Mouse (Mus musculus) hindbrain, postnatal 0 days (tissue): ENCODE data around the gene Grin3b. TPM values are rescaled to one million over a fixed set of nuclear protein-coding genes. Genes with fewer than 3 reads are reported as not detected.

Experiments
- ATAC-seq: fragments of 200-750 bp; cut with Nextera tagmentation; 2 replicates; pipeline ENCODE4 v1.8.0; 2017; ENCODE audit warnings: mild to moderate bottlenecking, moderate TSS enrichment, moderate library complexity
- DNase-seq: peaks from one replicate; pipeline ENCODE4 v3.0.0-alpha.2; 2015; ENCODE audit warnings: low spot score
- H3K27ac ChIP-seq: fragments of 300-500 bp; sonication (generic); 2 replicates; pipeline ENCODE4 v1.5.1; 2014; ENCODE audit warnings: mild to moderate bottlenecking
- H3K27me3 ChIP-seq: fragments of 300-500 bp; sonication (generic); 2 replicates; pipeline ENCODE4 v1.6.1; 2014; ENCODE audit warnings: low read length, mixed read lengths; ENCODE audit not compliant: insufficient read depth
- H3K36me3 ChIP-seq: fragments of 300-500 bp; sonication (generic); 2 replicates; pipeline ENCODE4 v1.6.1; 2014; ENCODE audit warnings: low read length, mixed read lengths; ENCODE audit not compliant: insufficient read depth
- H3K4me1 ChIP-seq: fragments of 300-500 bp; sonication (generic); 2 replicates; pipeline ENCODE4 v1.6.1; 2014; ENCODE audit warnings: antibody characterized with exemption, low read length, mixed read lengths; ENCODE audit not compliant: insufficient read depth
- H3K4me2 ChIP-seq: fragments of 300-500 bp; sonication (generic); 2 replicates; pipeline ENCODE4 v1.6.1; 2014; ENCODE audit warnings: low read depth, mild to moderate bottlenecking, low read length, moderate library complexity, mixed read lengths
- H3K4me3 ChIP-seq: fragments of 300-500 bp; sonication (generic); 2 replicates; pipeline ENCODE4 v1.5.1; 2014; ENCODE audit warnings: low read length
- H3K9ac ChIP-seq: fragments of 300-500 bp; sonication (generic); replicated peaks from 2 replicates; pipeline ENCODE4 v1.6.1; 2014; ENCODE audit warnings: mild to moderate bottlenecking, low read length, moderate library complexity, mixed read lengths
- H3K9me3 ChIP-seq: fragments of 300-500 bp; sonication (generic); 2 replicates; pipeline ENCODE4 v1.6.1; 2016; ENCODE audit warnings: low read length, mixed read lengths
- CTCF ChIP-seq: IDR thresholded peaks from 2 replicates; pipeline ENCODE4 v1.5.1; 2016; ENCODE audit warnings: antibody characterized with exemption, control low read depth, low read depth
- WGBS: fragments of 180-500 bp; shearing (Covaris S2); extraction: QIAGEN DNeasy Blood & Tissue Kit; methylation state at CpG from one replicate; pipeline ENCODE4 v1.1.7; 2014; 5-methylcytosine and 5-hydroxymethylcytosine counted together
- polyA plus RNA-seq: library from polyadenylated mRNA; unstranded; fragments of >200 nt; fragmentation: Nextera tagmentation; extraction: Ambion mirVana; gene quantifications from 2 replicates; pipeline ENCODE4 v1.2.1, GENCODE M21; 2015
- total RNA-seq: library from RNA; depleted of rRNA; stranded (reverse); fragments of >200 nt; gene quantifications from 2 replicates; pipeline ENCODE4 v1.2.3, GENCODE M21; 2014

Gene Grin3b
- total and polyA plus RNA-seq, 2 experiments from 2014 or later = 0.51 to 0.68 TPM

- Histone ChIP-seq H3K4me2 (no peak overlapping the region), H3K9me3 (no peaks in the 10 kb centered on the region), H3K27ac (no peak overlapping the region), H3K27me3 (no peaks in the 10 kb centered on the region), H3K4me3 (no peak overlapping the region), H3K9ac (no peak overlapping the region), H3K4me1 (peaks cover 8% of the 10 kb centered on the region), H3K36me3 (peaks cover 41% of the 10 kb centered on the region)
- 90% methylated on average over 5 of the region's 5 CpGs for WGBS
- no peak for TF ChIP-seq CTCF
- DNase-seq = no peak
- no peak for ATAC-seq
Observed at GRCm38 (mm10) chr10:79965325-79965724, 5.2 kb upstream of the Grin3b start.

- 81% methylated on average over 5 of the region's 5 CpGs for WGBS
- ATAC-seq (no peak), DNase-seq (no peak)
- Histone ChIP-seq H3K27me3 (peaks cover 9% of the 10 kb centered on the region; the same call in 1 of the 2 replicates), H3K9me3 (no peaks in the 10 kb centered on the region), H3K27ac (no peak overlapping the region), H3K4me3 (no peak overlapping the region), H3K4me1 (peaks cover 10% of the 10 kb centered on the region), H3K36me3 (peaks cover 41% of the 10 kb centered on the region), H3K4me2 (no peak overlapping the region), H3K9ac (no peak overlapping the region)
- no peak for TF ChIP-seq CTCF
Observed at GRCm38 (mm10) chr10:79966886-79967400, 3.6 kb upstream of the Grin3b start.

GRCm38 (mm10) chr10:79968181-79968580, 2.3 kb upstream of the Grin3b start:
- Histone ChIP-seq H3K9me3 (no peaks in the 10 kb centered on the region), H3K4me3 (no peak overlapping the region), H3K4me1 (peaks cover 10% of the 10 kb centered on the region), H3K27me3 (peaks cover 9% of the 10 kb centered on the region; the same call in 1 of the 2 replicates), H3K9ac (no peak overlapping the region), H3K4me2 (no peak overlapping the region), H3K36me3 (peaks cover 41% of the 10 kb centered on the region), H3K27ac (peak overlapping the region; percentile 20; the same call in 1 of the 2 replicates)
- WGBS = 62% methylated on average over 1 of the region's 1 CpGs
- DNase-seq (no peak), ATAC-seq (no peak)
- TF ChIP-seq CTCF = no peak

DNA sequence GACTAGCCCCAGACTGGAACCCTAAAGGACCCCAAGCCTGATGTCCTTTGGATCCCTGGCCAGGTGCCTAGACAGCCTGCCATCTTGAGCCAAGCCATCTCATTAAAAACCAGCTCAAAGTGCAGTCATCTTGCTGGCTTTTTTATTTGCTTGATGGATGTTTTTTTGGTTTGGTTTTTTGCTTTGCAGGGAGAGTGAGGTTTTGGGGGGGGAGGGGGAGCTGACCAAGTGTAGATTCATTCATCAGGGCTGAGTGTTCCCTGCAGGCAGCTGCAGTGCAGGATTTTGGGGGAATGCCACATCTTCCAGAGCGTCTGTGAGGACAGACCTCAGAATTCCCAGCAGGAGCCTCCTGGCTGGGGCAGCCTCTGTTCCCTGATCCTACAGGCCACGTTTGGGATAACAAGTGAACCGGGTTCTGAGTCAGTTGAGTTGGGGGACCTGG, 1.4 kb upstream of the Grin3b start:
- peak; percentile 43 for TF ChIP-seq CTCF
- peak overlapping the region; percentile 26; the same call in 1 of the 2 replicates for H3K27ac ChIP-seq
- peaks cover 9% of the 10 kb centered on the region; the same call in 1 of the 2 replicates for H3K27me3 ChIP-seq
- H3K4me3 ChIP-seq = no peak overlapping the region
- H3K9ac ChIP-seq = no peak overlapping the region
- 12% methylated on average over 3 of the region's 3 CpGs for WGBS
- H3K4me1 ChIP-seq = peaks cover 10% of the 10 kb centered on the region
- no peaks in the 10 kb centered on the region for H3K9me3 ChIP-seq
- peak; percentile 54 for DNase-seq
- peaks cover 35% of the 10 kb centered on the region for H3K36me3 ChIP-seq
- ATAC-seq = 0 out of 2 replicates have a peak, but pooled peaks have one; percentile 33
- no peak overlapping the region for H3K4me2 ChIP-seq

- no peak overlapping the region for H3K27ac ChIP-seq
- H3K36me3 ChIP-seq = peaks cover 16% of the 10 kb centered on the region
- WGBS = 4% methylated on average over 20 of the region's 21 CpGs
- H3K4me2 ChIP-seq = peak overlapping the region; percentile 67
- H3K9ac ChIP-seq = peak overlapping the region; percentile 43
- no peaks in the 10 kb centered on the region for H3K9me3 ChIP-seq
- peaks cover 10% of the 10 kb centered on the region for H3K4me1 ChIP-seq
- ATAC-seq = 0 out of 2 replicates have a peak, but pooled peaks have one; percentile 1
- DNase-seq = no peak
- peaks cover 9% of the 10 kb centered on the region; the same call in 1 of the 2 replicates for H3K27me3 ChIP-seq
- TF ChIP-seq CTCF = no peak
- H3K4me3 ChIP-seq = peak overlapping the region; percentile 40
Observed at GRCm38 (mm10) chr10:79971183-79971497, 625 bp downstream of the Grin3b start.

DNA sequence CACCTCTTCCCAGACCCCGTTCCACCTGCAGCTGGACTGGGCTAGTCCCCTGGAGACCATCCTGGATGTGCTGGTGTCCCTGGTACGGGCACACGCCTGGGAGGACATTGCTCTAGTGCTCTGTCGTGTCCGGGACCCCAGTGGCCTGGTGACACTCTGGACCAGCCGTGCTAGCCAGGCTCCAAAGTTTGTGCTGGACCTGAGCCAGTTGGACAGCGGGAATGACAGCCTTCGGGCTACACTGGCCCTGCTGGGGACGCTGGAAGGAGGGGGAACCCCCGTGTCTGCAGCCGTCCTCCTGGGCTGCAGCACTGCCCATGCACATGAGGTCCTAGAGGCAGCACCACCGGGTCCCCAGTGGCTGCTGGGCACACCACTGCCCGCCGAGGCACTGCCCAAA, 2.3 kb downstream of the Grin3b start:
- H3K4me1 ChIP-seq = peaks cover 10% of the 10 kb centered on the region
- no peak for ATAC-seq
- peaks cover 9% of the 10 kb centered on the region; the same call in 1 of the 2 replicates for H3K27me3 ChIP-seq
- no peak for TF ChIP-seq CTCF
- no peak overlapping the region for H3K4me3 ChIP-seq
- WGBS = 51% methylated on average over 14 of the region's 14 CpGs
- no peak overlapping the region for H3K27ac ChIP-seq
- peaks cover 12% of the 10 kb centered on the region; the same call in 1 of the 2 replicates for H3K36me3 ChIP-seq
- no peak for DNase-seq
- H3K9ac ChIP-seq = no peak overlapping the region
- H3K9me3 ChIP-seq = no peaks in the 10 kb centered on the region
- no peak overlapping the region for H3K4me2 ChIP-seq

- no peak for TF ChIP-seq CTCF
- Histone ChIP-seq H3K4me1 (peaks cover 10% of the 10 kb centered on the region), H3K4me2 (no peak overlapping the region), H3K9me3 (no peaks in the 10 kb centered on the region), H3K27ac (no peak overlapping the region), H3K27me3 (peaks cover 9% of the 10 kb centered on the region; the same call in 1 of the 2 replicates), H3K4me3 (no peak overlapping the region), H3K36me3 (peaks cover 23% of the 10 kb centered on the region; the same call in 1 of the 2 replicates), H3K9ac (no peak overlapping the region)
- DNase-seq (no peak), ATAC-seq (no peak)
- WGBS = 90% methylated on average over 21 of the region's 21 CpGs
Observed at GRCm38 (mm10) chr10:79974087-79974486, 3.6 kb downstream of the Grin3b start.
